Mouse (Mus musculus) thymus, adult 2 months (tissue): ENCODE data around the gene Ndufa13. TPM values are rescaled to one million over a fixed set of nuclear protein-coding genes. Genes with fewer than 3 reads are reported as not detected.
A peak's percentile ranks its signal among the peaks of the same experiment; 100 is the strongest.

Experiments
- DNase-seq: peaks from one replicate; pipeline ENCODE4 v3.0.0; 2021
- H3K27ac ChIP-seq: fragments of 200-500 bp; 2 replicates; pipeline ENCODE4 v1.5.1; 2012; ENCODE audit warnings: low read length, control low read depth; ENCODE audit not compliant: control insufficient read depth, insufficient read depth
- H3K27me3 ChIP-seq: fragments of 200-500 bp; 2 replicates; pipeline ENCODE4 v1.6.1; 2012; ENCODE audit warnings: mild to moderate bottlenecking, low read length, moderate library complexity, mixed read lengths; ENCODE audit not compliant: control insufficient read depth, insufficient read depth
- H3K36me3 ChIP-seq: fragments of 200-500 bp; 2 replicates; pipeline ENCODE4 v1.6.1; 2012; ENCODE audit warnings: mild to moderate bottlenecking, low read length, moderate library complexity; ENCODE audit not compliant: control insufficient read depth, insufficient read depth
- H3K4me1 ChIP-seq: fragments of 200-500 bp; replicated peaks from 2 replicates; pipeline ENCODE4 v1.6.1; 2012; ENCODE audit warnings: low read length; ENCODE audit not compliant: control insufficient read depth, insufficient read depth
- H3K4me3 ChIP-seq: fragments of 200-500 bp; 2 replicates; pipeline ENCODE4 v1.5.1; 2012; ENCODE audit warnings: mild to moderate bottlenecking, low read length, control low read depth, moderate library complexity; ENCODE audit not compliant: control insufficient read depth, insufficient read depth
- CTCF ChIP-seq: fragments of 200-500 bp; IDR thresholded peaks from 2 replicates; pipeline ENCODE4 v1.5.1; 2012; ENCODE audit warnings: mild to moderate bottlenecking, control low read depth, low read length, moderate library complexity, borderline replicate concordance; ENCODE audit not compliant: control insufficient read depth, poor library complexity, insufficient read depth; ENCODE audit errors: extremely low read depth
- POLR2A ChIP-seq: fragments of 200-500 bp; IDR thresholded peaks from 2 replicates; pipeline ENCODE4 v1.6.1; 2012; ENCODE audit warnings: mild to moderate bottlenecking, low read length, control low read depth, moderate library complexity; ENCODE audit not compliant: control insufficient read depth, poor library complexity, insufficient read depth; ENCODE audit errors: extremely low read depth
- WGBS: fragments of 180-500 bp; shearing (Covaris S2); methylation state at CpG from one replicate; pipeline ENCODE4 v1.1.7; 2018; 5-methylcytosine and 5-hydroxymethylcytosine counted together
- polyA plus RNA-seq: library from polyadenylated mRNA; depleted of rRNA; stranded (reverse); fragments of >200 nt; gene quantifications from 2 replicates; pipeline ENCODE4 v1.2.3, GENCODE M21; 2012

Ndufa13 gene
- polyA plus RNA-seq, 1 experiment = 150 TPM

- Histone ChIP-seq H3K4me3 (peak overlapping the region; percentile 43), H3K27me3 (peaks cover 36% of the 10 kb centered on the region), H3K27ac (no peak overlapping the region), H3K4me1 (peaks cover 12% of the 10 kb centered on the region; the same call in 1 of the 2 replicates), H3K36me3 (no peaks in the 10 kb centered on the region)
- 11% methylated on average over 103 of the region's 103 CpGs for WGBS
- no peak for DNase-seq
- TF ChIP-seq CTCF = no peak
- TF ChIP-seq POLR2A = no peak
These were observed 20.2 kb downstream of the Ndufa13 start for GRCm38 (mm10) chr8:69882021-69882756.

GRCm38 (mm10) chr8:69881261-69881865 is 21.0 kb downstream of the Ndufa13 start:
- Histone ChIP-seq H3K4me1 (peaks cover 12% of the 10 kb centered on the region; the same call in 1 of the 2 replicates), H3K4me3 (peak overlapping the region; percentile 43), H3K36me3 (no peaks in the 10 kb centered on the region), H3K27me3 (peaks cover 34% of the 10 kb centered on the region), H3K27ac (no peak overlapping the region)
- DNase-seq = no peak
- TF ChIP-seq CTCF (no peak), POLR2A (no peak)
- 33% methylated on average over 79 of the region's 79 CpGs for WGBS

GRCm38 (mm10) chr8:69880841-69881240 is 21.5 kb downstream of the Ndufa13 start:
- H3K4me3 ChIP-seq = no peak overlapping the region
- no peak for DNase-seq
- 28% methylated on average over 37 of the region's 37 CpGs for WGBS
- no peak overlapping the region for H3K27ac ChIP-seq
- TF ChIP-seq CTCF (no peak), POLR2A (no peak)
- no peaks in the 10 kb centered on the region for H3K36me3 ChIP-seq
- H3K27me3 ChIP-seq = peaks cover 29% of the 10 kb centered on the region
- peaks cover 12% of the 10 kb centered on the region; the same call in 1 of the 2 replicates for H3K4me1 ChIP-seq

DNA sequence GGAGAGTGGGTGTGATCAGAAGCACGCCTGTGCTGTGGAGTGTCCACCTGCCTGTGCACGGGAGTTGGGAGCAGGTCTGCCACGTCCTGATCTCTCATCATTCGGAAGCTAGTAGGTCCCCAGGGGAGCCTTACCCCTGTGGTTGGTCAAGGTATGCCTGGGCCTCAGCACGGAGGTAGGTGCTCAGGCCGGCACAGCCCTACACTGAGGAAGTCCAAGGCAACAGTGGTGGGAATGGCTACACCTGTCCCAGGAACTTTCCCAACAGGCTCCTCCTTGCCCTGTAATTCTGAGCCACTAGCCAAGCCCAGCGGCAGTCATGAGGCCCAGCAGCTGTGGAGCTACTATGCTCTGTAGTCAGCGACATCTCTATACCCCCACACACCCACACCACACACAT is 22.7 kb downstream of the Ndufa13 start:
- Histone ChIP-seq H3K27ac (no peak overlapping the region), H3K4me1 (peaks cover 12% of the 10 kb centered on the region; the same call in 1 of the 2 replicates), H3K4me3 (no peak overlapping the region), H3K36me3 (no peaks in the 10 kb centered on the region), H3K27me3 (peaks cover 25% of the 10 kb centered on the region)
- 77% methylated on average over 8 of the region's 8 CpGs for WGBS
- TF ChIP-seq POLR2A = no peak
- no peak for TF ChIP-seq CTCF
- DNase-seq = no peak

- Histone ChIP-seq H3K4me3 (no peak overlapping the region), H3K27me3 (peaks cover 19% of the 10 kb centered on the region; the same call in 1 of the 2 replicates), H3K27ac (no peak overlapping the region), H3K36me3 (no peaks in the 10 kb centered on the region), H3K4me1 (peaks cover 12% of the 10 kb centered on the region; the same call in 1 of the 2 replicates)
- TF ChIP-seq CTCF (no peak), POLR2A (no peak)
- DNase-seq = no peak
- 89% methylated on average over 3 of the region's 3 CpGs for WGBS
These were observed 24.4 kb downstream of the Ndufa13 start for GRCm38 (mm10) chr8:69877992-69878391.

DNA sequence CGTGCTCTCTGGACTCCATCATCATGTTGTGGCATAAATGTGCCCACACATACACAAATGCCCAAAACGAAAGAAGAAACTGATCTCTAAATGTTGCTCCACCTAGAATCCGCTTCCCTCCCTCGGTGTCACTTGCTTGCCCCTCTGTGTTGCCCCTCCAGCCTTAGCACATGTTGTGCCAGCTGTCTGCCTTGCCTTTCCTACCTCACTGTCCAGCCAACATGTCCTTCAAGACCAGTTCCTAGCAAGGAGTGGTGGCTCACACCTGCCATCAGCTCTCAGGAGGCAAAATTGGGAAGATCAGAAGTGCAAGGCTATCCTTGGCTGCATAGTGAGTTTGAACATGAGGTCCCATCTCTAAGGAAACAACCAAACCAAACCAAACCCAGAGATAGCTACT is 25.0 kb downstream of the Ndufa13 start:
- H3K27me3 ChIP-seq = peaks cover 18% of the 10 kb centered on the region; the same call in 1 of the 2 replicates
- no peaks in the 10 kb centered on the region for H3K36me3 ChIP-seq
- no peak overlapping the region for H3K4me3 ChIP-seq
- DNase-seq = no peak
- no peak overlapping the region for H3K27ac ChIP-seq
- WGBS = 91% methylated on average over 4 of the region's 4 CpGs
- TF ChIP-seq POLR2A = no peak
- TF ChIP-seq CTCF = no peak
- peaks cover 11% of the 10 kb centered on the region; the same call in 1 of the 2 replicates for H3K4me1 ChIP-seq

DNA sequence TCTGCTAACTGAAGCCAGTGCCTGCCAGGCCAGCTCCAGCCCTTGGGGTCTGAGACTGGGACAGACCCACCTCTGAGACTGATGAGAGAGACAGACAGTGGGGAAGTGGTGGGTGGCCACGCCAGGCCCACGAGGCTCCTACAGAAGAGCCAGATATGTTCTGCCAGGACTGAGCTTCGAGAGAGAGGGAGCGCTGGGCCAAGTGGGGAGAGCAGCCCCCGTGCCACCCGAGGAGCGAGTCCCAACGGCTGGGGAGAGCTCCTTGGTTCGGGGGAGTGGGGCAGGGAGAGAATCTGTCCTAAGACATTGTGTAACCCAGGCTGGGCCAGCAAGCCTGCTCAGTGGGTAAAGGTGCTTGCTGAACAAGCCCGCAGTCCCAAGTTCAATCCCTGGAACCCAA is 25.4 kb downstream of the Ndufa13 start:
- peaks cover 16% of the 10 kb centered on the region; the same call in 1 of the 2 replicates for H3K27me3 ChIP-seq
- 84% methylated on average over 10 of the region's 10 CpGs for WGBS

More for the DNA sequence above, 25.4 kb downstream of the Ndufa13 start:
- peaks cover 7% of the 10 kb centered on the region; the same call in 1 of the 2 replicates for H3K4me1 ChIP-seq
- no peak for TF ChIP-seq POLR2A
- H3K27ac ChIP-seq = no peak overlapping the region
- DNase-seq = no peak
- no peak overlapping the region for H3K4me3 ChIP-seq
- no peaks in the 10 kb centered on the region for H3K36me3 ChIP-seq
